Mouse (Mus musculus) fat pad, adult 2 months (tissue): ENCODE measurements around the gene Ofd1.

Source experiments
- DNase-seq: peaks from one replicate; pipeline ENCODE4 v3.0.0-alpha.2; 2011; ENCODE audit warnings: low read depth, low spot score; ENCODE audit errors: extremely low read depth

Gene Ofd1

DNA sequence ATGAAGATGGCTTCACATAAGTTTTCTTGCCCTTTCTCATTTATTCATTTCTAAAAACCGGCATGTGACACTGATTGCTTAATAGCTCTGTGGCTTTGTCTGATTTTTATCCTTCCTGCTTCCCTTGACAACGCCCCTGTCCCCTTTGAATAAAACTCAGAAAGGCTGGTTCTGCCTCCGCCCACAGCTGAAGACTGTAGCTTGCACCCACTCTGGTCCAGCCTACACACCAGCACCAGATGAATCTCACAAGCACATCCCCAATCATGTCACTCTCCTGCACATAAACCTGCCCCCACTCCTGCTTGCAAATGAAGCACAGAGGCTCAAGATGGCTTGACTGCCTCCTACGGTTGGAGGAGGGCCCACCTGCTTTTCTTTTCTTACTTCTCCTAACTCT, 80.0 kb downstream of the Ofd1 start:
- DNase-seq, result no peak

DNA sequence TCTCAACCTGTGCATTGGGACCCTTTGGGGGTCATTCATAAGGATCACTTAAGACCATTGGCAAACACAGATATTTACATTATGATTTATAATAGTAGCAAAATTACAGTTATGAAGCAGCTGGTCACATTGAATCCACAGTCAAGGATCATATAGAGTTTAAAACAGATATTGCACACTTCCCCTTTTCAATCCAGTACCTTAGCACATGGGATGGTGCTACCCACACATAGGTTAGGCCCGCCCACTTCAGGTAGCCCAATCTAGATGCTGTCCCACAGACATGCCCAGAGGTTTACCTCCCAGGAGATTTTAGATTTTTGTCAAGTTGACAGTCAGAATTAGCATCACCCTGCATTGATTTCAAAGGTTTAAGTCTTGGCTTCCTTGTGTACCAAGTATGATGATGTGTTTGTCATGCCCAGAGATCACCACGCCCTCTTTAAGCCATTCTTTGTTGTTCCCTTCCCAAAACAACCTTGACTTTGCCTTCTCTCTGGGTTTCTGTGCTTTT, 80.5 kb downstream of the Ofd1 start:
- no peak for DNase-seq

DNA sequence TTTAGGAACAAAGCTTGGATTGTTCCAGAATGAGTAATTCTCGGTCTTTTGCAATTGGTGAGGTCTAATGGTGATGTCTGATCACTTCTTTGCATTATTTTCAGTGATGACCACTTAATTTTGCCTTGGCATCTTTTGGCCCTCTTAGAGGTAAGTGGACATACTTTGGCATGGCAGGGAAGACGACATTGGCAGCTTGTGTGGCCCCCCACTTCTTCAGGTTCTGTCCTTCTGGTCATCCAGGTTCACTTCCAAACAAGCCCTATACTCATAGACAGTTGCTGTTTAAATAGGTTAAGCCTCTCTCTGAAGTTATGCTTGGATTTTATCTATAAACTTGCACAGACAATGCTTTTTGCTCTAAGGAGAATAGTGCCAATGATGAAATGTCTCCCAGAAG, 81.5 kb downstream of the Ofd1 start:
- no peak for DNase-seq

DNA sequence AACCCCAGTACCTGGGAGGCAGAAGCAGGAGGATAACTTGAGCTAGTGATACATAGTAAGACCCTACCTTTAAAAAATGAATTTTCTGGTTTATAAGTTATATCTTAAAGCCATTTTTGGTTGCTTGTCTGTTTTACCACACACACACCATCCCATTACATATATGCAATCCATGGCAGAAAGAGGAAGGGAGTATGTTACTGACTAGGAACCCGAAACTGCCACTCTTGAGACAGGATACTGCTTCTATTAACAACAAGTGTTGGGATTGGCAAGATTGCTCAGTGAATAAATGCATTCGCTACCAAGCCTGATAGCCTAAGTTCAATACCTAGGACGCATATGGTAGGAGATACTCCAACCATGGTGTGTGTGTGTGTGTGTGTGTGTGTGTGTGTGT, 84.2 kb downstream of the Ofd1 start:
- DNase-seq, result no peak

DNA sequence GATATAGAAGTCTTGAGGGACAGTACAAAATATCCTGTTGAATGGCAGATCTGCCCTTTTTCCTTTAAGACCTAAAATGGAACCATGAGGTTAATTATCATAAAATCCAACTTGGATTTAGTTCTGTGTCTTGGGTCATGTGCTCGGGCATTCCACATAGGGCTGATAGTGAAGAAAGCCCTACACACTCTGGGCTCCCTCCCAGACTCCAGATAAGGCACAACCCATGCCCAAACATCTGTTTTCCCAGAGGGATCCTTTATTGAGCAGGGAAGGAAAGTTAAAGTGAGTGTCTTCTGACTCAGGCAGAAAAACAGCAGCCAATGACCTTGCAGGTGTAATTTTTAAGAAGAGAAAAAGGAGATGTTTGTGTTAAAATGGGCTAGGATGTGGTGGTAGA, 85.6 kb downstream of the Ofd1 start:
- DNase-seq, result no peak

DNA sequence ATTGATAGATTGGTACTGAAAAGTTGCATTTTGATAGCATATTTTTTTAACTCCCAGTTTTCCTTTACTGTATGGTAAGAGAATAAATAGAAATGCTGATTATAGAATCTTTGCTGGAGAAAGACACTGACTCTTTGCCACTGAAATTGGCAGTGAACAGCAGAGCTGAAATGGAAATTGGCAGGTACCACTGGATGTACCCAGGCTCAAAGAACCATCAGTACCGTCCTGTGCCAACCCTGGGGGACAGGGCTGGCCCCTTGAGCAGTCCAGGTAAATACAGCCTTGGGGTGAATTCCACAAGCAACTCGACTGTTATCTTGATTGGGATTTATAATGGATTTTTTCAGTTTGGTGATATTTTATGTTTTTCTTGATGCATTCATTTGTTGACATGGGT, 87.1 kb downstream of the Ofd1 start:
- DNase-seq, result no peak

DNA sequence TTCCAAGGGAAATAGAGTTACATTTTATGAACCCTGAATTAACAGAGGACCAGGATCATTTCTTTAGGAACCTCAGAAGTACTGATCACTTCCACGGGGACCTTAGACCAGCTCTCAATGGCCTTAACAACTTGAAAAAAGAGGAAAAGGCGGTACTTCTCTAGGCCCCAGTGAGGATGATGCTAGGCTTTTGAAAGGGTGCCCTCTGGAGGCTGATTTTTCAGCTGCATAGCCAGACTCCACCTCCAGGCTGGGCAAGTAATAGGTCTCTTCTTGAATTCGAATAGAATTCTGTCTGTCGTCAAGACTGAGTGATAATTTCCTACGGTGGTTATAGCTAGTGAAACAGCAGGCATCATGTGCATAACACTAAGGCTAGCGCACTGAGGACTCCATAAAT, 88.7 kb downstream of the Ofd1 start:
- DNase-seq, result no peak

DNA sequence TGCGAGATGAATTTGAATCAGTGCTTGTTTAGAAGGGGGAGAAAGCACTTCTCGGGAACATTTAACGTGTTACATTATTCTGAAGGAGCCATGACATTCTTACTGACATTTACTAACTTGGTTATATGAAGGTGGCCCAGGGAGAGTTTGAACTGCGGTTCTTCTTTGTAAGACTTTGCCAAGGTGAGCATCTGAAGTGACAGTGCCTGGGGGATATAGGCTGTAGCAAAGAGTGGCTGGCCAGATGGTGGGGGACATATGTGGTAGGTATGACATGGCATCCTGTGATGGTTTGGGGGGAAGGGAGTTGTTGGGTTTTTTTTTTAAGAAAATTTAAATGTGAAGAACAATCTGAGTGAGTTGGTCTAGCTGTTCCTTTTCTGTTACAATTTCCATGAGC, 91.9 kb downstream of the Ofd1 start:
- DNase-seq, result no peak

DNA sequence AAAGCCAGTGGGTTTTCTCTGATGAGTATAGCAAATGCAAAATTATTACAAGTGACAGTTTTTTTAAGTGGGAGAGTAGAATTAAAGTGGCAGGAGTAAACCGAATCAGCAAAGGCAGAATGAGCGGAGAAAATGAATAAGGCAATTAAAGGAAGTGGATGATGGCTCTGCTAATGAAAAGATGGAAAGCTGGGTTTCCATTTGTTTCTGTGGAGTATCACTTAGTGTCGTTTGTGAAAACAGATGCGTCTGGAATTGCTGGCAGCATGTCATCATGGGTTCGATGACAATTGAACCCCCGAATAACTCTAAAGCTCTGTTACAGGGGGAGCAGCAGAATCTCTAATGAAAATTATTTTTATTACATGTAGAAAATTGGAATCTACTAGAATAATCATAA, 92.4 kb downstream of the Ofd1 start:
- DNase-seq, result no peak

DNA sequence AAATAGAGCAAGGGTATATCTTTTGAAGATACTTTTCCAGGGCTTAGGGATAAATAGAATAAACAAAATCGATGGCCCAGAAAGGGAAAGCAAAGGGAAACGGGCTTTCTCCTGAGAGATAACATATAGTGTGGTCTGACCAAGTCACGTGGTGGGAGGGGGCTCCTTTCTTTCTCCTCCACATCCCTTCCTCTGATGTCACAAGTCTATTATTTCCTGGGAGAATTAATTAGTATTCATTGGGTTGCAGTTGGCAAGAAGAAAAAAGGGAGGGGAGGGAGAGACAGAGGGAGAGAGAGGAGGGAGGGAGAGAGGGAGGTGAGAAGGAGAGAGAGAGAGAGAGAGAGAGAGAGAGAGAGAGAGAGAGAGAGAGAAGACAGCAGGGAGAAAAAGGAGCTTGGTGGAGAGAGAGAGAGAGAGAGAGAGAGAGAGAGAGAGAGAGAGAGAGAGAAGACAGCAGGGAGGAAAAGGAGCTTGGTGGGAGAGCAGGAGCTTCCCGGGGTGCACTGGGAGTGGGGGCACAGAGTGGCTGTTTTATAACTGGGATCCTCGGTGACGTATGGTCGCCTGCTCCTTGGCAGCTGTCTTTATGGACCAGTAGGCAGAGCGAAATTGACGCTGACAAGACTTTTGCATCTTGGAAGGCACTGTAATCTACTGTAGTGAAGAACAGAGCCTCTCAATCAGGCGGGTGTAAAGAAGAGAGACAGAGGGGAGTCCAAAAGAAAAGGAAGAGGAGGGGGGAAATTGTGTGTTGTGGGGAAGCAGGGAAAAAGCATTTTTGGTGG, 96.1 kb downstream of the Ofd1 start:
- no peak for DNase-seq

DNA sequence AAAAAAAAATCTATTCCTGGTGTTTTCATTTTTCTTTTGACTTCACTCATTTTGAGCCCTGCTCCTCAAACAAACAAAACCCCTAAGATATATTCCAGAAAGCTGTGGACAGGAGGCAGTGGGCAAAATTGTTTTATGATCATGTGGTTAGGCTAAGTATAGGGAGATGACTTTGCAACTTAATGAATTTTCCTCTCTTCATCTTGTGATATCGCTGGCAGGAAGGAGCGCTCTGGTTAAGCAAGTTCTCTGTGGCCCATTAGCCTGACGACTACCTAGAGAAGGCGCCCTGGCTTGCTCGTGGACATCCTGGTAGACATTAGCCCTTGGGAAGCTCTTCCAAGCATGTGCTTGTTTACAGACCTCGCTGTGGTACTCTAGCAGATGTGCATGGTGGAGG, 98.7 kb downstream of the Ofd1 start:
- no peak for DNase-seq
